Mouse (Mus musculus) embryonic facial prominence, embryonic 11.5 days (tissue): ENCODE measurements around the gene Ndufs3. TPM values are rescaled to one million over a fixed set of nuclear protein-coding genes. Genes with fewer than 3 reads are reported as not detected.

Experiments used
- ATAC-seq: fragments of 200-750 bp; cut with Nextera tagmentation; replicated peaks from 2 replicates; pipeline ENCODE4 v1.8.0; 2017; ENCODE audit warnings: low read depth; ENCODE audit not compliant: insufficient number of reproducible peaks, low FRiP score, low TSS enrichment
- DNase-seq: peaks from one replicate; pipeline ENCODE4 v3.0.0-alpha.2; 2015; ENCODE audit warnings: low spot score
- H3K27ac ChIP-seq: fragments of 300-500 bp; sonication (generic); replicated peaks from 2 replicates; pipeline ENCODE4 v1.5.1; 2014; ENCODE audit warnings: mild to moderate bottlenecking, low read depth, low read length, control low read depth
- H3K27me3 ChIP-seq: fragments of 300-500 bp; sonication (generic); 2 replicates; pipeline ENCODE4 v1.6.1; 2014; ENCODE audit warnings: mild to moderate bottlenecking, low read length, moderate library complexity, mixed read lengths; ENCODE audit not compliant: control insufficient read depth, insufficient read depth
- H3K36me3 ChIP-seq: fragments of 300-500 bp; sonication (generic); replicated peaks from 2 replicates; pipeline ENCODE4 v1.6.1; 2014; ENCODE audit warnings: low read depth, mild to moderate bottlenecking, low read length, moderate library complexity, mixed read lengths; ENCODE audit not compliant: control insufficient read depth, insufficient read depth
- H3K4me1 ChIP-seq: fragments of 300-500 bp; sonication (generic); 2 replicates; pipeline ENCODE4 v1.6.1; 2014; ENCODE audit warnings: low read length, mixed read lengths; ENCODE audit not compliant: control insufficient read depth, insufficient read depth
- H3K4me2 ChIP-seq: fragments of 300-500 bp; sonication (generic); 2 replicates; pipeline ENCODE4 v1.6.1; 2014; ENCODE audit warnings: low read depth, mild to moderate bottlenecking, control low read depth, low read length, moderate library complexity
- H3K4me3 ChIP-seq: fragments of 300-500 bp; sonication (generic); 2 replicates; pipeline ENCODE4 v1.5.1; 2014; ENCODE audit warnings: low read depth, low read length, control low read depth
- H3K9ac ChIP-seq: fragments of 300-500 bp; sonication (generic); replicated peaks from 2 replicates; pipeline ENCODE4 v1.6.1; 2014; ENCODE audit warnings: mild to moderate bottlenecking, control low read depth, low read length
- H3K9me3 ChIP-seq: fragments of 300-500 bp; sonication (generic); replicated peaks from 2 replicates; pipeline ENCODE4 v1.6.1; 2016; ENCODE audit warnings: mild to moderate bottlenecking, low read length, inconsistent platforms, mixed read lengths; ENCODE audit not compliant: control insufficient read depth
- WGBS: fragments of 180-500 bp; shearing (Covaris S2); extraction: QIAGEN DNeasy Blood & Tissue Kit; methylation state at CpG from one replicate; pipeline ENCODE4 v1.1.7; 2014; 5-methylcytosine and 5-hydroxymethylcytosine counted together
- polyA plus RNA-seq: library from polyadenylated mRNA; unstranded; fragments of >200 nt; fragmentation: Nextera tagmentation; extraction: Ambion mirVana; gene quantifications from 2 replicates; pipeline ENCODE4 v1.2.1, GENCODE M21; 2014

Gene Ndufs3
- polyA plus RNA-seq: 227 and 230 TPM in 2 replicates

- Histone ChIP-seq H3K36me3 (peaks cover 5% of the 10 kb centered on the region), H3K9ac (peak within 1 kb of the TSS; percentile 89), H3K27ac (peak within 1 kb of the TSS; percentile 68), H3K4me3 (peak within 1 kb of the TSS; percentile 67), H3K4me1 (no peaks in the 10 kb centered on the region), H3K9me3 (no peaks in the 10 kb centered on the region), H3K4me2 (peak within 1 kb of the TSS; percentile 65), H3K27me3 (no peaks in the 10 kb centered on the region)
- WGBS: under 1% methylated on average over 41 of the region's 43 CpGs
- peak; percentile 95 for DNase-seq
- peak; percentile 88 for ATAC-seq
These were observed at the start of gene Ndufs3, which contains the start of gene Kbtbd4 for GRCm38 (mm10) chr2:90904076-90904855. Gene Ndufs3 (minus strand): TSS chr2:90904827. Gene Kbtbd4 (plus strand): TSS chr2:90904740.

DNA sequence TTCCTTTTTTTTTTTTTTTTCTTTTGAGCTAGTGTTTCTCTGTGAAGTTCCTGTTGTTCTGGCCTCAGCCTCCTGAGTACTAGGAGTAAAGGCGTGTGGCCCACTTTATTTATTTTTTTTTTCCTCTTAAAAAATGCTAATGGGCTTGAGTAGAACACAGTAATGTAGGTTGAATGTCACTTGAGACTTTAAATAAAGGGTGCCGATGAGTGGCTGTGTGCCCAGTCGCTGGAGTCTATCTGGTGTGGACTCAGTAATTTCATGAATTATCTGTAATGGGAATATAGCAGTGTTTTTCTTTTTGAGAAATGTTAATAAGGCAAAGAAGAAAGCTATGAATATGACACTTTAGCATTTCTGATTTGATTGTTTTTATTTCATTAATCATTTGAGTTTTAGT lies 48.8 kb upstream of the Ndufs3 start:
- H3K9me3 ChIP-seq: no peaks in the 10 kb centered on the region
- no peak overlapping the region for H3K4me3 ChIP-seq
- H3K4me2 ChIP-seq: no peak overlapping the region
- DNase-seq (no peak), ATAC-seq (no peak)
- H3K27me3 ChIP-seq: no peaks in the 10 kb centered on the region
- no peaks in the 10 kb centered on the region for H3K4me1 ChIP-seq
- no peak overlapping the region for H3K27ac ChIP-seq
- no peak overlapping the region for H3K9ac ChIP-seq
- WGBS: 69% methylated on average over 3 of the region's 3 CpGs
- H3K36me3 ChIP-seq: no peaks in the 10 kb centered on the region

DNA sequence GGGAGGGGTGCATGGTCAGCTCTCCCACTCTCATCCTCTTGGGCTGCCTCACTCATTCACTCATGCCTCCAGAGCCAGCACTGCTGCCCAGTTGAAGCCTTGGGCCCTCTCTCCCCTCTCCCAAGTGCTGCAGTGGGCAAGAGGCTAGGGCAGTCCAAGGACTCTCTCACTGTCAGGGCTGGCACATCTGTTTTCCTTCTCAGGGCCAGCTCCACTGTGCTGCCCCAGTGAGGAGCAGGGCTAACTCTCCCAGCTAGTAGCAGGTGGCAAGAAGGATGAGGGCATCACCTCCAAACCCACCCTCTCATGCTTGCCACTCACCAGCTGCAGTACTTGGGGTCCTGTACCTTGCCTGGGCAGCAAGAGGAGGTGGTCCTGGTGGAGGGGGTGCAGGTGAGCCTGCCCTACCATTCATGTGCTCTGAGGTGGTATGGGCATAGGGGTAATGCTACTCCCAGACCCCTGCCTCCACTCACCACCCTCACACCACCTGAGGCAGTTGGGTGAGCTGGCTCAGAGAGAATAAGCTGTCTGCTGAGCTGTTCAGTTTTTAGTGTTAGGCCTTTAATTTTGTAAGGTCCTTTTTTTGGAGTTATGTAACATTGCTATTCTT lies 46.1 kb upstream of the Ndufs3 start:
- no peak overlapping the region for H3K4me3 ChIP-seq
- DNase-seq (no peak), ATAC-seq (peak; percentile 59; the same call in 1 of the 2 replicates)
- H3K27ac ChIP-seq: no peak overlapping the region
- no peaks in the 10 kb centered on the region for H3K36me3 ChIP-seq
- no peak overlapping the region for H3K9ac ChIP-seq
- no peaks in the 10 kb centered on the region for H3K9me3 ChIP-seq
- no peaks in the 10 kb centered on the region for H3K27me3 ChIP-seq
- no peak overlapping the region for H3K4me2 ChIP-seq
- no peaks in the 10 kb centered on the region for H3K4me1 ChIP-seq

DNA sequence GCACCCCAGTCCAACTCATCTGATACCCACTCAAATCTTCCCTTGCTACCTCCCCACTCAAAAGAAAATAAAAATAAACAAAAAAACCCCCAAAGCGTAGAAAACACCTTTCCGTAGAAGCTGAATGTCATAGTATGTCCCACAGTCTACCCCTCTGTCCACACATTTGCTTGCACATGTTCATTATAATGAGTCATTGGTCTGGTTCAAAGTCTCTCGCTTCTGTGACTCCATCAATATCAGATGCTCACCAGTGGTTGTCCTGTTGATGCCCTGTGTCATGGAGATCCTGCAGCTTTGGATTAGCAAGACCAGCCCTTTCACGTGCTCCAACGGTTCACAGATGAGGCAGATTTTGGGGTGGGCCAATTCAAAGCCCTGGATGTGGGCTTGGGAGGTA lies 45.5 kb upstream of the Ndufs3 start:
- Histone ChIP-seq H3K4me2 (no peak overlapping the region), H3K27ac (no peak overlapping the region), H3K36me3 (no peaks in the 10 kb centered on the region), H3K27me3 (no peaks in the 10 kb centered on the region), H3K9me3 (no peaks in the 10 kb centered on the region), H3K9ac (no peak overlapping the region), H3K4me1 (no peaks in the 10 kb centered on the region), H3K4me3 (no peak overlapping the region)
- 0 out of 2 replicates have a peak, but pooled peaks have one; percentile 3 for ATAC-seq
- WGBS: 88% methylated on average over 5 of the region's 5 CpGs
- DNase-seq: no peak

- Histone ChIP-seq H3K9me3 (no peaks in the 10 kb centered on the region), H3K4me3 (peak overlapping the region; percentile 99; the same call in 1 of the 2 replicates), H3K36me3 (no peaks in the 10 kb centered on the region), H3K4me1 (no peaks in the 10 kb centered on the region), H3K4me2 (peak overlapping the region; percentile 55), H3K9ac (no peak overlapping the region), H3K27ac (no peak overlapping the region), H3K27me3 (no peaks in the 10 kb centered on the region)
- DNase-seq: no peak
- 69% methylated on average over 2 of the region's 2 CpGs for WGBS
- no peak for ATAC-seq
These were observed 37.1 kb upstream of the Ndufs3 start for GRCm38 (mm10) chr2:90941744-90942143.

GRCm38 (mm10) chr2:90940233-90941229 lies 35.9 kb upstream of the Ndufs3 start, which contains the start of gene Celf1:
Gene Celf1 (plus strand): TSS chr2:90940382.
- DNase-seq (peak; percentile 92), ATAC-seq (peak; percentile 89)
- under 1% methylated on average over 67 of the region's 113 CpGs for WGBS
- peak within 1 kb of the TSS; percentile 97 for H3K9ac ChIP-seq
- peak within 1 kb of the TSS; percentile 92 for H3K27ac ChIP-seq
- no peaks in the 10 kb centered on the region for H3K4me1 ChIP-seq
- H3K27me3 ChIP-seq: no peaks in the 10 kb centered on the region
- no peaks in the 10 kb centered on the region for H3K9me3 ChIP-seq
- H3K4me3 ChIP-seq: peak within 1 kb of the TSS; percentile 99
- no peaks in the 10 kb centered on the region for H3K36me3 ChIP-seq
- H3K4me2 ChIP-seq: peak within 1 kb of the TSS; percentile 55

DNA sequence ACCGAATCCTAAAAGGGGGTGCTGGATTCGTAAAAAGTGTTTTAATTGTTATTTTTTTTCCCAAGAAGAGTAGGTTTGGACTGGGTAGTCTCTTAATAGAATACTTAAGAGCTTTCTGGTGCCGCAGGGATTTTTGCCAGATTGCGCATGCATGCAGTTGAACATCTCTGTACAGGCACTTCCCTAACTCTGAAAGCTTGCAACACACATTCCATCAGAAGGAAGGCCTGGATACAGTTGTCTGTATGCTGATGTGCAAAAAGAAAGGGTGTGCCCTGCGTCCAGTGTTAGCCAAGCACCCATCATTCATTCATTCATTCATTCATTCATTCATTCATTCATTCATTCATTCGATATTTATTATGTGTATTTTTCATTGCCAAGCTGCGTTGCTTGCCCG lies 35.1 kb upstream of the Ndufs3 start:
- no peaks in the 10 kb centered on the region for H3K36me3 ChIP-seq
- 52% methylated on average over 8 of the region's 8 CpGs for WGBS
- ATAC-seq: peak; percentile 39

More for the DNA sequence above, 35.1 kb upstream of the Ndufs3 start:
- H3K4me2 ChIP-seq: peak overlapping the region; percentile 55
- H3K9me3 ChIP-seq: no peaks in the 10 kb centered on the region
- no peak for DNase-seq
- H3K27me3 ChIP-seq: no peaks in the 10 kb centered on the region
- H3K27ac ChIP-seq: peak overlapping the region; percentile 92
- H3K4me3 ChIP-seq: peak overlapping the region; percentile 99
- H3K4me1 ChIP-seq: no peaks in the 10 kb centered on the region
- peak overlapping the region; percentile 97 for H3K9ac ChIP-seq
